Mouse (Mus musculus) heart, postnatal 0 days (tissue): Measurements from ENCODE around the gene Rtbdn.

ENCODE experiments used
- CTCF ChIP-seq: IDR thresholded peaks from 2 replicates; pipeline ENCODE4 v1.5.1; 2016; ENCODE audit warnings: antibody characterized with exemption, control low read depth, low read depth
- EP300 ChIP-seq: IDR thresholded peaks from 2 replicates; pipeline ENCODE4 v1.6.1; 2016; ENCODE audit warnings: antibody characterized with exemption, low read depth

DNA sequence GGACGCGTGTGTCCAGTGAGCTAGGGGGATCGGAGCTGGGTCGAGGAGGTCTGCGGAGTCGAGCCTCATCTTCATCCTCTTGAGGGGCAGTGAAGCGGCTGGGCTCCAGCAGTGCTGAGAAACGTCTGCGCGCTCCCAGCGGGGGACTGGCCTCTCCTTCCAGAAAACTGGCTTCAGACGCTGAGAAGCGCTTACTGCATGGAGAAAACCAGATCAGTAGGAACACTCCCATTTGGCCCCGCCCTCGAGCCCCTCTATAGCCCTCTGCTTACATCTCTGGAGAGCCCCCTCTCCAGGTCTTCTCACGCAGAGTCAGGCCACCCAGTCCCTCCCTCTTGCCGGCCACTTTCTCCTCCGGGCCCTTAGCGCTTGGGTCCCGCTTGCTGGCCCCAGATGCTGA is 29.0 kb upstream of the Rtbdn start:
- TF ChIP-seq CTCF = no peak
- no peak for TF ChIP-seq EP300
